Mouse (Mus musculus) heart, adult 8-10 months (tissue): ENCODE measurements around the gene Mreg. TPM values are rescaled to one million over a fixed set of nuclear protein-coding genes. Genes with fewer than 3 reads are reported as not detected.

Experiments used
- DNase-seq: peaks from one replicate; pipeline ENCODE4 v3.0.0; 2022; ENCODE audit warnings: low spot score
- total RNA-seq, 4 experiments: library from RNA; stranded (reverse); gene quantifications; 2 replicates each; pipeline ENCODE4 v1.2.4; 2022

Gene Mreg
- total RNA-seq, 4 experiments from 2014 or later = 33.3 to 40.4 (median 37.5) TPM

- no peak for DNase-seq
Measured at GRCm38 (mm10) chr1:72226887-72227481, 14.9 kb upstream of the Mreg start.

GRCm38 (mm10) chr1:72226172-72226886, 14.2 kb upstream of the Mreg start:
- no peak for DNase-seq

GRCm38 (mm10) chr1:72225720-72226171, 13.6 kb upstream of the Mreg start:
- peak; percentile 70 for DNase-seq

- DNase-seq = no peak
Measured at GRCm38 (mm10) chr1:72225054-72225718, 13.1 kb upstream of the Mreg start.

- DNase-seq = no peak
Measured at GRCm38 (mm10) chr1:72220008-72220407, 7.9 kb upstream of the Mreg start.

GRCm38 (mm10) chr1:72219116-72219515, 7.0 kb upstream of the Mreg start:
- no peak for DNase-seq

- DNase-seq = no peak
Measured at GRCm38 (mm10) chr1:72218626-72219025, 6.5 kb upstream of the Mreg start.

GRCm38 (mm10) chr1:72216761-72217160, 4.7 kb upstream of the Mreg start:
- no peak for DNase-seq

GRCm38 (mm10) chr1:72215174-72215573, 3.1 kb upstream of the Mreg start:
- no peak for DNase-seq

- DNase-seq = peak; percentile 73
Measured at GRCm38 (mm10) chr1:72214470-72214961, 2.4 kb upstream of the Mreg start.

- DNase-seq = no peak
Measured at GRCm38 (mm10) chr1:72213954-72214353, 1.8 kb upstream of the Mreg start.

GRCm38 (mm10) chr1:72210803-72211679, 1.1 kb downstream of the Mreg start:
- no peak for DNase-seq

GRCm38 (mm10) chr1:72208095-72208494, 4.0 kb downstream of the Mreg start:
- no peak for DNase-seq

GRCm38 (mm10) chr1:72205113-72205512, 7.0 kb downstream of the Mreg start:
- DNase-seq = no peak

- no peak for DNase-seq
Measured at GRCm38 (mm10) chr1:72203204-72203603, 8.9 kb downstream of the Mreg start.

- DNase-seq = no peak
Measured at GRCm38 (mm10) chr1:72202705-72203104, 9.4 kb downstream of the Mreg start.

GRCm38 (mm10) chr1:72202068-72202467, 10.0 kb downstream of the Mreg start:
- DNase-seq = no peak

GRCm38 (mm10) chr1:72201126-72201525, 11.0 kb downstream of the Mreg start:
- no peak for DNase-seq

GRCm38 (mm10) chr1:72198142-72198806, 13.8 kb downstream of the Mreg start:
- DNase-seq = no peak

- no peak for DNase-seq
Measured at GRCm38 (mm10) chr1:72196626-72197359, 15.3 kb downstream of the Mreg start.
